Mouse (Mus musculus) midbrain, embryonic 14.5 days (tissue): Measurements from ENCODE around the gene Trim2. TPM values are rescaled to one million over a fixed set of nuclear protein-coding genes. Genes with fewer than 3 reads are reported as not detected.

Source experiments
- ATAC-seq: fragments of 200-750 bp; cut with Nextera tagmentation; 2 replicates; pipeline ENCODE4 v1.8.0; 2017; ENCODE audit warnings: moderate number of reproducible peaks, moderate library complexity; ENCODE audit not compliant: low FRiP score, low TSS enrichment
- DNase-seq: peaks from one replicate; pipeline ENCODE4 v3.0.0-alpha.2; 2015
- H3K27ac ChIP-seq: fragments of 300-500 bp; sonication (generic); replicated peaks from 2 replicates; pipeline ENCODE4 v1.5.1; 2014; ENCODE audit warnings: mild to moderate bottlenecking, low read depth, low read length, moderate library complexity
- H3K27me3 ChIP-seq: fragments of 300-500 bp; sonication (generic); 2 replicates; pipeline ENCODE4 v1.6.1; 2014; ENCODE audit warnings: low read length, control low read depth, mixed read lengths; ENCODE audit not compliant: control insufficient read depth, insufficient read depth
- H3K36me3 ChIP-seq: fragments of 300-500 bp; sonication (generic); 2 replicates; pipeline ENCODE4 v1.6.1; 2014; ENCODE audit warnings: low read length, control low read depth; ENCODE audit not compliant: control insufficient read depth, insufficient read depth
- H3K4me1 ChIP-seq: fragments of 300-500 bp; sonication (generic); 2 replicates; pipeline ENCODE4 v1.6.1; 2014; ENCODE audit warnings: mild to moderate bottlenecking, antibody characterized with exemption, low read length, control low read depth; ENCODE audit not compliant: control insufficient read depth, insufficient read depth
- H3K4me2 ChIP-seq: fragments of 300-500 bp; sonication (generic); 2 replicates; pipeline ENCODE4 v1.6.1; 2014; ENCODE audit warnings: mild to moderate bottlenecking, low read length, moderate library complexity
- H3K4me3 ChIP-seq: fragments of 300-500 bp; sonication (generic); replicated peaks from 2 replicates; pipeline ENCODE4 v1.5.1; 2014; ENCODE audit warnings: low read depth, low read length
- H3K9ac ChIP-seq: fragments of 300-500 bp; sonication (generic); replicated peaks from 2 replicates; pipeline ENCODE4 v1.6.1; 2014; ENCODE audit warnings: mild to moderate bottlenecking, low read length, moderate library complexity
- H3K9me3 ChIP-seq: fragments of 300-500 bp; sonication (generic); 2 replicates; pipeline ENCODE4 v1.6.1; 2016; ENCODE audit warnings: low read length, control low read depth, mixed read lengths; ENCODE audit not compliant: control insufficient read depth
- WGBS: fragments of 180-500 bp; shearing (Covaris S2); extraction: QIAGEN DNeasy Blood & Tissue Kit; methylation state at CpG from one replicate; pipeline ENCODE4 v1.1.7; 2014; 5-methylcytosine and 5-hydroxymethylcytosine counted together
- polyA plus RNA-seq: library from polyadenylated mRNA; unstranded; fragments of >200 nt; fragmentation: Nextera tagmentation; extraction: Ambion mirVana; gene quantifications from 2 replicates; pipeline ENCODE4 v1.2.1, GENCODE M21; 2014

Trim2 gene
- polyA plus RNA-seq, result 144 and 154 TPM in 2 replicates

DNA sequence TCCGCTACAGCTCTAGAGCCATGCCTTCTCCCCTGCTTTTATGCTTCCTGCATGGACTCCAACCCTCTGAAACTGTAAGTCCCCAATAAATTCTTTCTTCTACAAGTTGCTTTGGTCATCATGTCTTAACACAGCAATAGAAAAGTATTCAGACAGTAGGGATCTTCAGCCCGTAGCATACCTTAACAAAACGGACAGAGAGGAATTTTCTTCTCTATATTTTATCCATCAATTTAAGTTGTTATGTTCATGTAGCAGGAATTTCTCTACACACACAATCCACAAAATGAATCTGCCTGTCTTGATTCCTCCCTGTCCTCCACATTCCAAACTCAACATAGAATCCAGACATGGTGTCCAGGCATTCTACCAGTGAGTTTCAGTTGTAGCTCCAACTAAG, at the start of gene Trim2:
Gene Trim2, minus strand, starts transcription at position 101 of the 400 bp plus-strand sequence.
- Histone ChIP-seq H3K4me2 (peak within 1 kb of the TSS; percentile 86), H3K9ac (no peak within 1 kb of the TSS), H3K4me1 (peaks cover 32% of the 10 kb centered on the region), H3K27me3 (no peaks in the 10 kb centered on the region), H3K36me3 (no peaks in the 10 kb centered on the region), H3K9me3 (no peaks in the 10 kb centered on the region), H3K4me3 (peak within 1 kb of the TSS; percentile 46), H3K27ac (peak within 1 kb of the TSS; percentile 89)
- 87% methylated on average over 3 of the region's 3 CpGs for WGBS
- ATAC-seq (no peak), DNase-seq (no peak)

DNA sequence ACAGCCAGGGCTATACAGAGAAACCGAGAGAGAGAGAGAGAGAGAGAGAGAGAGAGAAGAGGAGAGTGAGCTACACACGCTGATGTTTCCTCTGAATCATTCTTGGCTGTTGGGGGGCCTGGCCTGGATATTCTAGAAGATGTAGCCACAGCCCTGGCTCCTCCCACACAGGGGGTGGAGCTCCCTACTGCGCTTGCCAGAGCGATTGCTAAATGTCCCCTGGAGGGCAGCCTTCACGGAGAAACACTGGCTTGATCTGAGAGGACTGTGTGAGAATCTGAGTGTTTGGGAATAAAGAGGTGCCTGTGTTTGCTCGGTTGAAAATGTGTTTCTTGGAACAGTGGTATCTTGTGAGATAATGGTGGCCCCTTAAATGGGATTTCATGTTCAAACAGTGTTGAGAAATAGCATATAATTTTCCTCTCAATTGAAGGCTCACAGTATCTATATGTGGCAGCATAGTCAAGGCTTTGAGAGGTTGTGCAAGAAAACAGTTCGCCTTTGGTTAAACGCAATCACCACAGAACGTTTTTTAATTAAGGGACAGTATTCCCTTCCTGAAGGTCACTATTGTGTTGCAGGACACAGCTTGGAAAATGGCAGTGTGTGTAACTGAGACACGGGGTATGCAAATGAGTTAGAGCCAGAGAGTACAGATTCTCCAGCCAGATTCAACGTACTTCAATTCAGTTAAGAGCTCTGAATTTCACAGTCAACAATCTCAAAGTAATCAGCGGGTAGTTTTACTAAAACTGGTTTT, 49.4 kb upstream of the Trim2 start:
- no peak overlapping the region for H3K27ac ChIP-seq
- no peaks in the 10 kb centered on the region for H3K9me3 ChIP-seq
- ATAC-seq, result no peak
- 51% methylated on average over 12 of the region's 12 CpGs for WGBS
- no peaks in the 10 kb centered on the region for H3K4me1 ChIP-seq
- no peaks in the 10 kb centered on the region for H3K36me3 ChIP-seq
- no peak overlapping the region for H3K4me3 ChIP-seq
- no peak overlapping the region for H3K9ac ChIP-seq
- no peaks in the 10 kb centered on the region for H3K27me3 ChIP-seq
- no peak overlapping the region for H3K4me2 ChIP-seq
- DNase-seq, result peak; percentile 52

DNA sequence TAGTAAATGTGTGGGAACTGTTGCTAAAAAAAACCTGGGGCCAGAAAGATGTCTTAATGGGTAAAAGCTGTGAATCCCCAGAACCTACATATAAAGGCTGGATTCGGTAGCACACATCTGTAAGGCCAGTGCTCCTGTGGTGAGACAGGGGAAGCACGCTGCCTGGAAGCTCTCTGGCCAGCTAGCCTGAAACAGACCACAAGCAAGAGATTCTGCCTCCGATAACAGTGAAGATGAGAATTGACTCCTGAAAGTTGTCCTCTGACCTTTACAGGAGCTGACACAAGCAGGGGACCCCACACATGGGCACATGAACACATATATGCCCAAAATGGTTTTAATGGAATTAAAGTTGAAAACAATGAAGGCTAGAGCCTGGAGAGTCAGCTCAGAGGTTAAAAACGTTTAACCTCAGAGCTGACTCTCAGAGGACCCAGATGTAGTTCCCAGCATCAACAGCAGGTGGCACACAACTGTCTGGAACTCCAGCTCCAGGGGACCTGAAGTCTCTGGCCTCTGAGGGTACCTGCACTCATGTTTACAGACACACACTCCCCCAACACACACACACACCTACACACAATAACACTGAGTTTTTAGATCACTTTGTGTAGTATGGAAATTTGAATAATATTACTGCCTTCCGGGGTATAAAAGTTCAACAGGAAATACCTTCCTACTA, 45.8 kb upstream of the Trim2 start:
- Histone ChIP-seq H3K4me2 (no peak overlapping the region), H3K9ac (no peak overlapping the region), H3K27ac (no peak overlapping the region), H3K4me1 (no peaks in the 10 kb centered on the region), H3K36me3 (no peaks in the 10 kb centered on the region), H3K27me3 (0 out of 2 replicates have a peak, but pooled peaks cover 5% of the 10 kb centered on the region), H3K4me3 (no peak overlapping the region), H3K9me3 (no peaks in the 10 kb centered on the region)
- ATAC-seq (0 out of 2 replicates have a peak, but pooled peaks have one; percentile 46), DNase-seq (peak; percentile 88)
- WGBS, result 49% methylated on average over 5 of the region's 5 CpGs

DNA sequence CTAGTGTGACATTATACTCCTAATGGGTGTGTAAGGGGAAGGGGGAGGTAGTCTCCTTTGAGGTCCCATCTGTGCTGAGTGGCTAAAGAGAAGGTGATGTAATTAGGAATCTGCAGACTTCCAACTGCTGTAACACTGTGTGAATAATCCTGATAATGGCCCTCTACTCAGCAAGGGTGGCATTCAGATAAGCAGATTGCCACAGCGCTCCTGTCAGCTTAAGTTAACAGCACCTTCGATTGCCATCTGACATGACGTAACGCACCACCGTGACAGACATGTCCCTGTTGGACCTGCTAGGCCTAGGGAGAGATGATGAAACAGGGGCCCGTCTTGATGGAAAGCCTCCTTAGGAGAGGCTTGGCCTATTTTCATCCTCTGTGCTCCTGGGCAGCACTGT, 43.6 kb upstream of the Trim2 start:
- Histone ChIP-seq H3K9ac (no peak overlapping the region), H3K27me3 (0 out of 2 replicates have a peak, but pooled peaks cover 5% of the 10 kb centered on the region), H3K27ac (no peak overlapping the region), H3K36me3 (no peaks in the 10 kb centered on the region), H3K4me3 (no peak overlapping the region), H3K4me2 (no peak overlapping the region), H3K9me3 (no peaks in the 10 kb centered on the region), H3K4me1 (peaks cover 5% of the 10 kb centered on the region; the same call in 1 of the 2 replicates)
- 64% methylated on average over 6 of the region's 6 CpGs for WGBS
- DNase-seq, result no peak
- no peak for ATAC-seq

DNA sequence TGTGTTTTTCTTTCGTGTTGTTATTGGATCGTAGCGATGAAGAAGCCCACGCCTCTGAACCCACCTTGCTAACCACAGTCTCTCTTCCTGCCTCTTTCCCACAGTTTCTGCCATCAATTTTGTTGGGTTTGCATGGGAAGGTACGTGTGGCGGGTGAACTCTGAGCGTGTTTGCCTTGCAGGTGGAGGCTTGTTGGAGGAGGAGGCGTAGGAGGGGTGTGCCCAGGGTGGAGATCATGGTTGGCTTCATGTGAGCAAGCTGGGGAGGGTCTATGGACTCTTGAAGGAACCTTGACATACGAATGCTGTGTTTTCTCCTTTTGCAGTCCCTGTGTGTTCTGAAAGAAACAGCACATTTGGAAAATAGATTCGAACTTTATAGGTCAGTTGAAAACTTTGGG, 43.1 kb upstream of the Trim2 start:
- H3K36me3 ChIP-seq, result no peaks in the 10 kb centered on the region
- no peak overlapping the region for H3K4me2 ChIP-seq
- no peaks in the 10 kb centered on the region for H3K9me3 ChIP-seq
- 94% methylated on average over 10 of the region's 10 CpGs for WGBS
- no peak for ATAC-seq
- no peak overlapping the region for H3K4me3 ChIP-seq
- no peak for DNase-seq
- H3K27ac ChIP-seq, result no peak overlapping the region
- H3K9ac ChIP-seq, result no peak overlapping the region
- 0 out of 2 replicates have a peak, but pooled peaks cover 5% of the 10 kb centered on the region for H3K27me3 ChIP-seq
- peaks cover 8% of the 10 kb centered on the region; the same call in 1 of the 2 replicates for H3K4me1 ChIP-seq

DNA sequence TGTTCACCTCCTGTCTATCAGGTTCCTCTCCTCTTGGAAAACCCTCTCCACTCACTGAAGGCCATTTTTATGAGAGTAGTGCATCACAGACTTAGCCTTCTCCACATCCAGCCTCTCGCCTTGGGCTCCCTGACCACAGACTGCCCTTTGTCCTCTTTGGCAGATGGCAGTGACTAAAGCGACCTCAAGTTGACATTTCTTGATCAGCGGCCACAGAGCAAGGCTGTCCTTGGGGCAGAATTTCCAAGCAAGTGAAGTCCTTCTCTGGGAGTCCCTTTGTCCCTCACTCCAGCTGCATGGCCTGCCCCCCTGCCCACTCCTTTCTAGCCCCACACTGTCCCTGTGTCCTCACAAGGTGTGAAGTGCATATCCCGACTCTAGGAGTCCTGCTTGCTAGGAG, 40.7 kb upstream of the Trim2 start:
- Histone ChIP-seq H3K4me1 (peaks cover 8% of the 10 kb centered on the region; the same call in 1 of the 2 replicates), H3K4me2 (no peak overlapping the region), H3K9me3 (no peaks in the 10 kb centered on the region), H3K9ac (no peak overlapping the region), H3K36me3 (no peaks in the 10 kb centered on the region), H3K27ac (no peak overlapping the region), H3K4me3 (no peak overlapping the region), H3K27me3 (0 out of 2 replicates have a peak, but pooled peaks cover 5% of the 10 kb centered on the region)
- 79% methylated on average over 4 of the region's 4 CpGs for WGBS
- DNase-seq, result no peak
- no peak for ATAC-seq

DNA sequence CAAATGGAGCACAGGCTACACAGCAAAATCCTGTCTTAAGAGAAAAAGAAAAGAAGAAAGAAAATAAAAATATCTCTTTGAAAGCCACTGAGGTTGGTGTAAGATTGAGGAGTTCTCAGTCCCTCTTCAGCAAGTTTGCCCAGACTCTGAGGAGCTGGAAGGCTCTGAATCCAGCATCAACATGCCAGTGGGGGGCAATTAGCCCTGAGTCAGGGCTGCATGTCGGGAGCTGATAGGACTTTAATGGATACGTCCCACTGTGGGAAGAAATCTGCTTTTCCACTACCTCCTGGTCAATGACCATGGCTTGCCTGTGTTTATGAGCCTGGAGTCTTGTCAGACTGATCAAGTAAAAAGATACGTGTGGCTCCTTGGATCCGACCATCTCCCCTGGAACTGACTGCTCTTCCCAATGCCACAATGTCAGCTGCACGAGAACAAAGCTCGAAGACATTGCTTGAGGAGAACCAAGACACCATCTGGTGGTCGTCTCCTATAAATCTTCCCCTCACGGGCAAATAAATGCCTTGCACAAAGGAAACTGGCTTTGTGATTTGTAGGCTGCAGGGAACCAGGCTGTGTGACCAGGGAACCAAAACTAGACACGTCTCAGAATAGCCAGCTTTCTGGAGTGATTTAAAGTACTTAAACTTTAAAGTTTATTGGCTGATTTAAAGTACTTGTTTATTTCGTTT, 39.9 kb upstream of the Trim2 start:
- 25% methylated on average over 10 of the region's 10 CpGs for WGBS
- Histone ChIP-seq H3K36me3 (no peaks in the 10 kb centered on the region), H3K9ac (no peak overlapping the region), H3K4me3 (no peak overlapping the region), H3K4me2 (no peak overlapping the region), H3K27ac (no peak overlapping the region), H3K9me3 (no peaks in the 10 kb centered on the region), H3K27me3 (0 out of 2 replicates have a peak, but pooled peaks cover 5% of the 10 kb centered on the region), H3K4me1 (peaks cover 8% of the 10 kb centered on the region; the same call in 1 of the 2 replicates)
- ATAC-seq (no peak), DNase-seq (peak; percentile 66)

DNA sequence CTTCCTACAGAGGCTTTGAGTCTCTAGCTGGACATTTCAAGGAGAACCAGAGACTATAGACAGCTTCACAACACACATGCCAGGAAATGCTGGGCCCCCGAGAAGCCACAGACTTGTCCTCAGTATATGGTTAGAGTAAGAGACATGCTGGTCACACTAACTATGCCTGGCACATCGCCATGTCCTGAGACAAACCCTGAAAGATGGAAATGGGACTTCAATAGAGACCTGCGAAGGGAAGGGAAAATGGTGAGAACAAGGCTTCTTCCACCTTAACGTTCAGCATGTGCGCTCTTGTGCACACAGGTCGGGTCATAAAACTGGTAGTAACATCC, 38.9 kb upstream of the Trim2 start:
- Histone ChIP-seq H3K27ac (no peak overlapping the region), H3K36me3 (no peaks in the 10 kb centered on the region), H3K9ac (no peak overlapping the region), H3K9me3 (no peaks in the 10 kb centered on the region), H3K4me2 (peak overlapping the region; percentile 68), H3K4me1 (peaks cover 10% of the 10 kb centered on the region; the same call in 1 of the 2 replicates), H3K4me3 (peak overlapping the region; percentile 28; the same call in 1 of the 2 replicates), H3K27me3 (0 out of 2 replicates have a peak, but pooled peaks cover 5% of the 10 kb centered on the region)
- DNase-seq, result no peak
- 54% methylated on average over 6 of the region's 6 CpGs for WGBS
- ATAC-seq, result peak; percentile 10; the same call in 1 of the 2 replicates
